Mouse (Mus musculus) heart, embryonic 12.5 days (tissue): ENCODE results near the gene Prkn. TPM values are rescaled to one million over a fixed set of nuclear protein-coding genes. Genes with fewer than 3 reads are reported as not detected.

ENCODE experiments used
- ATAC-seq: fragments of 200-750 bp; cut with Nextera tagmentation; 2 replicates; pipeline ENCODE4 v1.8.0; 2017; ENCODE audit warnings: moderate TSS enrichment, moderate library complexity; ENCODE audit not compliant: insufficient number of reproducible peaks, low FRiP score
- H3K27ac ChIP-seq: fragments of 300-500 bp; sonication (generic); 2 replicates; pipeline ENCODE4 v1.5.1; 2016; ENCODE audit warnings: mild to moderate bottlenecking, moderate library complexity; ENCODE audit not compliant: poor library complexity, severe bottlenecking
- H3K27me3 ChIP-seq: fragments of 300-500 bp; sonication (generic); replicated peaks from 2 replicates; pipeline ENCODE4 v1.6.1; 2016; ENCODE audit warnings: mild to moderate bottlenecking, moderate library complexity
- H3K36me3 ChIP-seq: fragments of 300-500 bp; sonication (generic); 2 replicates; pipeline ENCODE4 v1.6.1; 2016; ENCODE audit warnings: mild to moderate bottlenecking, moderate library complexity
- H3K4me1 ChIP-seq: fragments of 300-500 bp; sonication (generic); replicated peaks from 2 replicates; pipeline ENCODE4 v1.6.1; 2016; ENCODE audit warnings: mild to moderate bottlenecking
- H3K4me2 ChIP-seq: fragments of 300-500 bp; sonication (generic); 2 replicates; pipeline ENCODE4 v1.6.1; 2016; ENCODE audit warnings: mild to moderate bottlenecking, moderate library complexity
- H3K4me3 ChIP-seq: fragments of 300-500 bp; sonication (generic); 2 replicates; pipeline ENCODE4 v1.5.1; 2016; ENCODE audit warnings: mild to moderate bottlenecking
- H3K9ac ChIP-seq: fragments of 300-500 bp; sonication (generic); 2 replicates; pipeline ENCODE4 v1.6.1; 2016; ENCODE audit warnings: mild to moderate bottlenecking, moderate library complexity
- H3K9me3 ChIP-seq: fragments of 300-500 bp; sonication (generic); replicated peaks from 2 replicates; pipeline ENCODE4 v1.6.1; 2016; ENCODE audit warnings: mild to moderate bottlenecking, moderate library complexity
- WGBS: fragments of 180-500 bp; shearing (Covaris S2); methylation state at CpG from one replicate; pipeline ENCODE4 v1.1.7; 2016; 5-methylcytosine and 5-hydroxymethylcytosine counted together
- polyA plus RNA-seq: library from polyadenylated mRNA; unstranded; fragments of >200 nt; fragmentation: Nextera tagmentation; extraction: Ambion mirVana; gene quantifications from 2 replicates; pipeline ENCODE4 v1.2.1, GENCODE M21; 2016

Gene Prkn
- polyA plus RNA-seq, 1 experiment from 2014 or later = 1.5 TPM

- H3K36me3 ChIP-seq = no peaks in the 10 kb centered on the region
- no peak overlapping the region for H3K4me3 ChIP-seq
- 27% methylated on average over 14 of the region's 14 CpGs for WGBS
- peaks cover 24% of the 10 kb centered on the region for H3K4me1 ChIP-seq
- H3K27me3 ChIP-seq = peaks cover 23% of the 10 kb centered on the region
- ATAC-seq = no peak
- no peak overlapping the region for H3K9ac ChIP-seq
- no peaks in the 10 kb centered on the region; the same call in 1 of the 2 replicates for H3K9me3 ChIP-seq
- no peak overlapping the region for H3K27ac ChIP-seq
- H3K4me2 ChIP-seq = 0 out of 2 replicates have a peak overlapping the region, but pooled peaks have one; percentile 11
These were observed 1189.8 kb downstream of the Prkn start for GRCm38 (mm10) chr17:12029921-12030461.

GRCm38 (mm10) chr17:12030556-12031160 is 1190.5 kb downstream of the Prkn start:
- no peak overlapping the region for H3K9ac ChIP-seq
- H3K9me3 ChIP-seq = no peaks in the 10 kb centered on the region; the same call in 1 of the 2 replicates
- 17% methylated on average over 11 of the region's 11 CpGs for whole genome bisulfite sequencing
- no peaks in the 10 kb centered on the region for H3K36me3 ChIP-seq
- peak overlapping the region; percentile 53 for H3K4me2 ChIP-seq
- H3K4me3 ChIP-seq = 0 out of 2 replicates have a peak overlapping the region, but pooled peaks have one; percentile 6
- H3K4me1 ChIP-seq = peaks cover 24% of the 10 kb centered on the region
- H3K27me3 ChIP-seq = peaks cover 30% of the 10 kb centered on the region
- H3K27ac ChIP-seq = no peak overlapping the region
- no peak for ATAC-seq

- no peaks in the 10 kb centered on the region for H3K9me3 ChIP-seq
- H3K4me3 ChIP-seq = peak overlapping the region; percentile 6; the same call in 1 of the 2 replicates
- H3K27ac ChIP-seq = no peak overlapping the region
- H3K36me3 ChIP-seq = no peaks in the 10 kb centered on the region
- H3K9ac ChIP-seq = no peak overlapping the region
- peaks cover 24% of the 10 kb centered on the region for H3K4me1 ChIP-seq
- H3K4me2 ChIP-seq = peak overlapping the region; percentile 53
- 2% methylated on average over 10 of the region's 10 CpGs for WGBS
- peaks cover 30% of the 10 kb centered on the region for H3K27me3 ChIP-seq
- ATAC-seq = no peak
These were observed 1191.2 kb downstream of the Prkn start for GRCm38 (mm10) chr17:12031203-12031942.

- Histone ChIP-seq H3K4me2 (no peak overlapping the region), H3K36me3 (no peaks in the 10 kb centered on the region), H3K4me3 (no peak overlapping the region), H3K4me1 (peaks cover 24% of the 10 kb centered on the region), H3K9me3 (no peaks in the 10 kb centered on the region), H3K27ac (no peak overlapping the region), H3K27me3 (peaks cover 30% of the 10 kb centered on the region), H3K9ac (no peak overlapping the region)
- 53% methylated on average over 10 of the region's 10 CpGs for WGBS
- ATAC-seq = no peak
These were observed 1192.0 kb downstream of the Prkn start for GRCm38 (mm10) chr17:12032014-12032791.

GRCm38 (mm10) chr17:12035386-12035785 is 1195.2 kb downstream of the Prkn start:
- H3K4me3 ChIP-seq = no peak overlapping the region
- no peaks in the 10 kb centered on the region for H3K9me3 ChIP-seq
- WGBS = 44% methylated on average over 5 of the region's 5 CpGs
- no peak overlapping the region for H3K4me2 ChIP-seq
- no peak for ATAC-seq
- H3K36me3 ChIP-seq = no peaks in the 10 kb centered on the region
- peaks cover 14% of the 10 kb centered on the region for H3K27me3 ChIP-seq
- H3K27ac ChIP-seq = no peak overlapping the region
- H3K9ac ChIP-seq = no peak overlapping the region
- H3K4me1 ChIP-seq = peaks cover 20% of the 10 kb centered on the region

- no peaks in the 10 kb centered on the region for H3K36me3 ChIP-seq
- no peak overlapping the region for H3K4me3 ChIP-seq
- ATAC-seq = no peak
- no peak overlapping the region for H3K9ac ChIP-seq
- WGBS = 43% methylated on average over 6 of the region's 6 CpGs
- H3K27me3 ChIP-seq = peaks cover 14% of the 10 kb centered on the region
- no peaks in the 10 kb centered on the region for H3K9me3 ChIP-seq
- no peak overlapping the region for H3K4me2 ChIP-seq
- H3K4me1 ChIP-seq = peaks cover 12% of the 10 kb centered on the region
- no peak overlapping the region for H3K27ac ChIP-seq
These were observed 1196.0 kb downstream of the Prkn start for GRCm38 (mm10) chr17:12036205-12036604.

- ATAC-seq = peak; percentile 75
- Histone ChIP-seq H3K4me1 (peaks cover 4% of the 10 kb centered on the region; the same call in 1 of the 2 replicates), H3K27ac (no peak overlapping the region), H3K9me3 (no peaks in the 10 kb centered on the region), H3K4me3 (no peak overlapping the region), H3K36me3 (no peaks in the 10 kb centered on the region), H3K4me2 (no peak overlapping the region), H3K9ac (no peak overlapping the region), H3K27me3 (peaks cover 18% of the 10 kb centered on the region)
- WGBS = 52% methylated on average over 5 of the region's 5 CpGs
These were observed 1196.9 kb downstream of the Prkn start for GRCm38 (mm10) chr17:12037065-12037464.

GRCm38 (mm10) chr17:12037574-12037973 is 1197.4 kb downstream of the Prkn start:
- Histone ChIP-seq H3K36me3 (no peaks in the 10 kb centered on the region), H3K9me3 (no peaks in the 10 kb centered on the region), H3K9ac (no peak overlapping the region), H3K27me3 (peaks cover 18% of the 10 kb centered on the region), H3K27ac (no peak overlapping the region), H3K4me3 (no peak overlapping the region), H3K4me2 (no peak overlapping the region), H3K4me1 (peaks cover 4% of the 10 kb centered on the region; the same call in 1 of the 2 replicates)
- peak; percentile 51; the same call in 1 of the 2 replicates for ATAC-seq
- 78% methylated on average over 2 of the region's 2 CpGs for WGBS

- H3K27ac ChIP-seq = peak overlapping the region; percentile 44; the same call in 1 of the 2 replicates
- H3K36me3 ChIP-seq = no peaks in the 10 kb centered on the region
- no peak overlapping the region for H3K4me3 ChIP-seq
- no peak for ATAC-seq
- H3K4me2 ChIP-seq = no peak overlapping the region
- WGBS = 46% methylated on average over 6 of the region's 6 CpGs
- peaks cover 4% of the 10 kb centered on the region; the same call in 1 of the 2 replicates for H3K4me1 ChIP-seq
- H3K9ac ChIP-seq = no peak overlapping the region
- peaks cover 18% of the 10 kb centered on the region for H3K27me3 ChIP-seq
- no peaks in the 10 kb centered on the region for H3K9me3 ChIP-seq
These were observed 1198.3 kb downstream of the Prkn start for GRCm38 (mm10) chr17:12038499-12038898.

GRCm38 (mm10) chr17:12039188-12039587 is 1199.0 kb downstream of the Prkn start:
- peak; percentile 77 for ATAC-seq
- WGBS = under 1% methylated on average over 9 of the region's 9 CpGs
- H3K27me3 ChIP-seq = peaks cover 18% of the 10 kb centered on the region
- peaks cover 4% of the 10 kb centered on the region; the same call in 1 of the 2 replicates for H3K4me1 ChIP-seq
- no peak overlapping the region for H3K4me3 ChIP-seq
- H3K27ac ChIP-seq = no peak overlapping the region
- H3K36me3 ChIP-seq = no peaks in the 10 kb centered on the region
- no peak overlapping the region for H3K9ac ChIP-seq
- H3K4me2 ChIP-seq = peak overlapping the region; percentile 5
- H3K9me3 ChIP-seq = no peaks in the 10 kb centered on the region
